Mouse (Mus musculus) bone marrow, adult 2 months (tissue): ENCODE data around the gene Ispd.

ENCODE experiments used
- CTCF ChIP-seq: fragments of 200-500 bp; IDR thresholded peaks from 2 replicates; pipeline ENCODE4 v1.5.1; 2011; ENCODE audit warnings: low read length, control low read depth; ENCODE audit not compliant: control insufficient read depth, insufficient read depth
- POLR2A ChIP-seq: fragments of 200-500 bp; IDR thresholded peaks from 2 replicates; pipeline ENCODE4 v1.6.1; 2011; ENCODE audit warnings: low read depth, mild to moderate bottlenecking, control low read depth, low read length, borderline replicate concordance; ENCODE audit not compliant: control insufficient read depth

- no peak for TF ChIP-seq CTCF
- no peak for TF ChIP-seq POLR2A
Observed at GRCm38 (mm10) chr12:36666771-36667170, 285.5 kb downstream of the Ispd start.
